Mouse (Mus musculus) intestine, embryonic 16.5 days (tissue): ENCODE data around the gene Fam19a3. TPM values are rescaled to one million over a fixed set of nuclear protein-coding genes. Genes with fewer than 3 reads are reported as not detected.
A peak's percentile ranks its signal among the peaks of the same experiment; 100 is the strongest.
"Not testable (repeated sequence)": the region's sequence is repeated elsewhere in the genome, so short reads cannot be mapped to it uniquely, and the experiment has no call there.

Source experiments
- ATAC-seq: fragments of 200-750 bp; cut with Nextera tagmentation; 2 replicates; pipeline ENCODE4 v1.8.0; 2017; ENCODE audit warnings: moderate TSS enrichment, moderate library complexity
- H3K27ac ChIP-seq: fragments of 300-500 bp; sonication (generic); 2 replicates; pipeline ENCODE4 v1.5.1; 2014; ENCODE audit warnings: mild to moderate bottlenecking, low read length
- H3K27me3 ChIP-seq: fragments of 300-500 bp; sonication (generic); replicated peaks from 2 replicates; pipeline ENCODE4 v1.6.1; 2014; ENCODE audit warnings: low read length, control low read depth, mixed read lengths; ENCODE audit not compliant: control insufficient read depth, insufficient read depth
- H3K36me3 ChIP-seq: fragments of 300-500 bp; sonication (generic); 2 replicates; pipeline ENCODE4 v1.6.1; 2014; ENCODE audit warnings: low read length, control low read depth; ENCODE audit not compliant: control insufficient read depth, insufficient read depth
- H3K4me1 ChIP-seq: fragments of 300-500 bp; sonication (generic); 2 replicates; pipeline ENCODE4 v1.6.1; 2014; ENCODE audit warnings: low read length, control low read depth, mixed read lengths; ENCODE audit not compliant: control insufficient read depth, insufficient read depth
- H3K4me2 ChIP-seq: fragments of 300-500 bp; sonication (generic); 2 replicates; pipeline ENCODE4 v1.6.1; 2014; ENCODE audit warnings: low read depth, low read length, control low read depth
- H3K4me3 ChIP-seq: fragments of 300-500 bp; sonication (generic); 2 replicates; pipeline ENCODE4 v1.5.1; 2014; ENCODE audit warnings: mild to moderate bottlenecking, low read length
- H3K9ac ChIP-seq: fragments of 300-500 bp; sonication (generic); 2 replicates; pipeline ENCODE4 v1.6.1; 2014; ENCODE audit warnings: low read depth, low read length
- H3K9me3 ChIP-seq: fragments of 300-500 bp; sonication (generic); 2 replicates; pipeline ENCODE4 v1.6.1; 2016; ENCODE audit warnings: low read length, control low read depth; ENCODE audit not compliant: control insufficient read depth
- WGBS: fragments of 180-500 bp; shearing (Covaris S2); extraction: QIAGEN DNeasy Blood & Tissue Kit; methylation state at CpG from one replicate; pipeline ENCODE4 v1.1.7; 2014; 5-methylcytosine and 5-hydroxymethylcytosine counted together
- polyA plus RNA-seq: library from polyadenylated mRNA; unstranded; fragments of >200 nt; fragmentation: Nextera tagmentation; extraction: Ambion mirVana; gene quantifications from 2 replicates; pipeline ENCODE4 v1.2.1, GENCODE M21; 2015

Gene Fam19a3
- polyA plus RNA-seq, 1 experiment from 2014 or later = 0.09 TPM

- Histone ChIP-seq H3K9me3 (no peaks in the 10 kb centered on the region), H3K27ac (no peak overlapping the region), H3K27me3 (peaks cover 10% of the 10 kb centered on the region), H3K4me3 (no peak overlapping the region), H3K36me3 (no peaks in the 10 kb centered on the region), H3K4me1 (no peaks in the 10 kb centered on the region), H3K9ac (no peak overlapping the region), H3K4me2 (no peak overlapping the region)
- 56% methylated on average over 6 of the region's 6 CpGs for WGBS
- ATAC-seq = no peak
Measured at GRCm38 (mm10) chr3:104771460-104771859, 10.2 kb downstream of the Fam19a3 start.

- Histone ChIP-seq H3K4me2 (no peak overlapping the region), H3K9ac (no peak overlapping the region), H3K4me1 (no peaks in the 10 kb centered on the region), H3K36me3 (no peaks in the 10 kb centered on the region), H3K4me3 (no peak overlapping the region), H3K9me3 (no peaks in the 10 kb centered on the region), H3K27ac (no peak overlapping the region), H3K27me3 (peaks cover 4% of the 10 kb centered on the region; the same call in 1 of the 2 replicates)
- WGBS = 78% methylated on average over 3 of the region's 3 CpGs
- ATAC-seq = no peak
Measured at GRCm38 (mm10) chr3:104770918-104771317, 10.7 kb downstream of the Fam19a3 start.

- Histone ChIP-seq H3K9me3 (no peaks in the 10 kb centered on the region), H3K27ac (no peak overlapping the region), H3K4me1 (no peaks in the 10 kb centered on the region), H3K36me3 (no peaks in the 10 kb centered on the region), H3K27me3 (no peaks in the 10 kb centered on the region), H3K4me2 (no peak overlapping the region), H3K9ac (no peak overlapping the region), H3K4me3 (no peak overlapping the region)
- WGBS = 53% methylated on average over 10 of the region's 10 CpGs
- ATAC-seq = no peak
Measured at GRCm38 (mm10) chr3:104770035-104770434, 11.6 kb downstream of the Fam19a3 start.

DNA sequence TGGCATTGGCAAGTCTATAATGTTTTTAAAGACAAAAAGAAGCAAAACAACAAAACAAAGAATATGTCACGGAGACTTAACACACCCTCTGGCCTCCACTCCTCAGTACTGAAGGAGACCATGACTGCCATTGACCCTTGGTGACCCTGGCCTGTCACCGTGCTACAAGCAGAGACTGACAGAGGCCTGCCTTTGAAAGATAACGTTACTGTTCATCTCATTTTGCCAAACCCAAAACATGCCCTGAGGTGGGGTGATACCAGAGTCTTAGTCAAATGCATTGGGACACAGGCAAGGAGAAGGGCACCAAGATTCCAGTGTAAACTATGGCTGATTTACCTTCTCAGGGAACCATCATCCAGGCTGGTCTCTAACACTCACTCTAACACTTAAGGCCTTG, 12.5 kb downstream of the Fam19a3 start:
- WGBS = 60% methylated on average over 3 of the region's 3 CpGs
- no peaks in the 10 kb centered on the region for H3K27me3 ChIP-seq
- no peaks in the 10 kb centered on the region for H3K4me1 ChIP-seq
- H3K36me3 ChIP-seq = no peaks in the 10 kb centered on the region
- no peak overlapping the region for H3K4me3 ChIP-seq
- no peak overlapping the region for H3K9ac ChIP-seq
- no peak overlapping the region for H3K27ac ChIP-seq
- no peaks in the 10 kb centered on the region for H3K9me3 ChIP-seq
- H3K4me2 ChIP-seq = no peak overlapping the region
- ATAC-seq = no peak

DNA sequence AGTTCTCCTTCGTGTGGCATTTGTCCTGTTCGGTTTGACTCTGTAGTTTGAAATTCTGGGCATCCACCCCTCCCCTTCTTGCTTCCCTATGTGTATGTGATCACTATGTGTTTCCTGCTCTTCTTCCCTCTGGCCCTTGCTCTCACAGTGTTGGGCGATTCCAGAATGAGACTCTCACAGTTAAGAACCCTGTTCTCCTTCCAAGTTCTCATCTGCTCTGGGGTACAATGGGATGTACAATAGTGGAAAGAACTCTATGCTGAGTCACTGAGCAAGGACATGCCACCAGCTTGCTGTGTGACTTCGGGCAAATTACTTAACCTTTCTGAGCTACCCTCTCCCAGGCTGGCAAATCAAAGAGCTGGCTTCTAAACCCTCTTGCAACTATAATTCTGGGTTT, 13.9 kb downstream of the Fam19a3 start:
- no peak overlapping the region for H3K9ac ChIP-seq
- no peaks in the 10 kb centered on the region for H3K9me3 ChIP-seq
- no peak for ATAC-seq
- H3K4me3 ChIP-seq = no peak overlapping the region
- H3K27me3 ChIP-seq = no peaks in the 10 kb centered on the region
- H3K36me3 ChIP-seq = no peaks in the 10 kb centered on the region
- 80% methylated on average over 4 of the region's 4 CpGs for WGBS
- no peaks in the 10 kb centered on the region for H3K4me1 ChIP-seq
- no peak overlapping the region for H3K4me2 ChIP-seq
- no peak overlapping the region for H3K27ac ChIP-seq

DNA sequence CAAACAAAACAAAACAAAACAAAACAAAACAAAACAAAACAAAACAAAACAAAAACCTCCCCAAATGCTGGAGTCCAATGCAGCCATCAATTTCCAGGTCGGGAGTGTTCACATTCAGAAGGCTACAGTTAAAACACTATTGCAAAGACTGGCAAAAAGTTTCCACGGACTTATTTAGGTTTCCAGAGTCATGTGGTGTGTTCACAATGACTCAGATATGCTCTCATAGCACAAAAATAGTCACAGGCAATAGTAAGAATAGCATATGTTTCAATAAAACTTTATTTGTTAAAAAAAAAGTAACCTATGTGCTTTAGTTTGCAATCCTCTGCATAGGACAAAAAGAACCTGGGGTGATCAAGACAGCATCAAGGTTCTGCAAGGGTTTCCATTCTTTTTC, 14.5 kb downstream of the Fam19a3 start:
- Histone ChIP-seq H3K4me3 (no peak overlapping the region), H3K9ac (no peak overlapping the region), H3K36me3 (no peaks in the 10 kb centered on the region), H3K4me2 (no peak overlapping the region), H3K27ac (no peak overlapping the region), H3K27me3 (no peaks in the 10 kb centered on the region), H3K4me1 (no peaks in the 10 kb centered on the region), H3K9me3 (no peaks in the 10 kb centered on the region)
- ATAC-seq = no peak
- WGBS = 65% methylated on average over 2 of the region's 2 CpGs

GRCm38 (mm10) chr3:104765021-104765420, 16.6 kb downstream of the Fam19a3 start:
- 23% methylated on average over 4 of the region's 4 CpGs for WGBS
- H3K9ac ChIP-seq = no peak overlapping the region
- H3K4me1 ChIP-seq = no peaks in the 10 kb centered on the region
- H3K4me3 ChIP-seq = no peak overlapping the region
- H3K27me3 ChIP-seq = 0 out of 2 replicates have a peak, but pooled peaks cover 3% of the 10 kb centered on the region
- H3K36me3 ChIP-seq = no peaks in the 10 kb centered on the region
- no peak overlapping the region for H3K27ac ChIP-seq
- no peaks in the 10 kb centered on the region for H3K9me3 ChIP-seq
- no peak for ATAC-seq
- H3K4me2 ChIP-seq = no peak overlapping the region

GRCm38 (mm10) chr3:104762103-104762863, 19.4 kb downstream of the Fam19a3 start:
- 21% methylated on average over 20 of the region's 20 CpGs for WGBS
- H3K36me3 ChIP-seq, H3K4me3 ChIP-seq, H3K4me1 ChIP-seq, H3K27me3 ChIP-seq, H3K4me2 ChIP-seq, H3K9me3 ChIP-seq, H3K9ac ChIP-seq, H3K27ac ChIP-seq: not testable (repeated sequence)
- ATAC-seq = peak; percentile 54

- Histone ChIP-seq H3K4me2 (peak overlapping the region; percentile 86), H3K4me3 (peak overlapping the region; percentile 45), H3K9ac (peak overlapping the region; percentile 59), H3K27me3 (peaks cover 8% of the 10 kb centered on the region; the same call in 1 of the 2 replicates), H3K36me3 (no peaks in the 10 kb centered on the region), H3K9me3 (no peaks in the 10 kb centered on the region), H3K27ac (no peak overlapping the region), H3K4me1 (peaks cover 3% of the 10 kb centered on the region; the same call in 1 of the 2 replicates)
- no peak for ATAC-seq
- 16% methylated on average over 5 of the region's 5 CpGs for WGBS
Measured at GRCm38 (mm10) chr3:104758869-104759268, 22.8 kb downstream of the Fam19a3 start.
